Mouse (Mus musculus): ENCODE data around the gene Vmn2r27.

Gene Vmn2r27

DNA sequence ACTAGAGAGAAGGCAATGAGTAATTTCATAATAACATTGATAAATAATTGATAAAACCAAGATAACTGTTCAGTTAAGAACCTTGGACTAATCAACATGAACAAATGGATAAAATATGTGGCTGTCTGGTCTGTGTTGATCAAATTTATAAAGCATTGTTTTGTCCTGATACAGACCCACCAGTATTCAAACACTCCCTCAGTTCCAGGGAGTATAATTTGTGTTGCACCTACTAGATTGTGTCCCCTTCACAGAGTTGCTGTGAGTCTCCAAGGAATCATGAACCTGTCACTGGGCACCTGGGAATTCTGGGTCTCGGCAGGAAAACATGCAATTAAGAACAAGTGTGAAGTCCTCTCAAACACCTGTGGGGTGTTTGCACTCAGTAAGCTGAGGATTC, at the start of gene Vmn2r27:
Vmn2r27 (minus strand) TSS at position 101 of the 400 bp plus-strand sequence.
- DNase-seq (ENCODE audit: low read depth, low spot score): no peak

DNA sequence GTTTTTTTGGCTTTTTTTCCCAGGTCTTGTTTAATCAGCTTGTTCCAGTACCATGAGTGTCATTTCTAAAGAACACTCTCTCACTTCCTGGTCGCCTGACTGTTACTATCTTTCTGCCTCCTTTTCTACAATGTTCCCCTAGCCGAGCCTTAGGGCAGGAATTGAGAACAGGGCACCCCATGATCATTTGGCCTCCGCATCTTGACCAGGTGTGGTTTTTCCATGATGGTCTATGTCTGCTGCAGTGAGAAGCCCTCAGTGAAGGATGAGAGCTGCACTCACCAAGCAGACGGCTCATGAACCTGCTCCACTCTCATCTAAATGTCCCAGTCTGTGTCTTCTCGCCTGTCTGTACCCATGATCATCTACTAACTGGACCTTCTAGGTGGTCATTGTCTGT, 46.6 kb upstream of the Vmn2r27 start:
- no peak for DNase-seq (ENCODE audit: low read depth, low spot score)

- no peak for DNase-seq (ENCODE audit: low read depth, low spot score)
These were observed 46.0 kb upstream of the Vmn2r27 start for GRCm38 (mm10) chr6:124277641-124278040.

- no peak for DNase-seq (ENCODE audit: low read depth, low spot score)
These were observed 41.7 kb upstream of the Vmn2r27 start for GRCm38 (mm10) chr6:124273231-124273880.

- peak; percentile 89 for DNase-seq (ENCODE audit: low read depth, low spot score)
These were observed 31.0 kb upstream of the Vmn2r27 start for GRCm38 (mm10) chr6:124262696-124263095.

GRCm38 (mm10) chr6:124260198-124260931, 28.7 kb upstream of the Vmn2r27 start:
- peak; percentile 86 for DNase-seq (ENCODE audit: low read depth, low spot score)

DNA sequence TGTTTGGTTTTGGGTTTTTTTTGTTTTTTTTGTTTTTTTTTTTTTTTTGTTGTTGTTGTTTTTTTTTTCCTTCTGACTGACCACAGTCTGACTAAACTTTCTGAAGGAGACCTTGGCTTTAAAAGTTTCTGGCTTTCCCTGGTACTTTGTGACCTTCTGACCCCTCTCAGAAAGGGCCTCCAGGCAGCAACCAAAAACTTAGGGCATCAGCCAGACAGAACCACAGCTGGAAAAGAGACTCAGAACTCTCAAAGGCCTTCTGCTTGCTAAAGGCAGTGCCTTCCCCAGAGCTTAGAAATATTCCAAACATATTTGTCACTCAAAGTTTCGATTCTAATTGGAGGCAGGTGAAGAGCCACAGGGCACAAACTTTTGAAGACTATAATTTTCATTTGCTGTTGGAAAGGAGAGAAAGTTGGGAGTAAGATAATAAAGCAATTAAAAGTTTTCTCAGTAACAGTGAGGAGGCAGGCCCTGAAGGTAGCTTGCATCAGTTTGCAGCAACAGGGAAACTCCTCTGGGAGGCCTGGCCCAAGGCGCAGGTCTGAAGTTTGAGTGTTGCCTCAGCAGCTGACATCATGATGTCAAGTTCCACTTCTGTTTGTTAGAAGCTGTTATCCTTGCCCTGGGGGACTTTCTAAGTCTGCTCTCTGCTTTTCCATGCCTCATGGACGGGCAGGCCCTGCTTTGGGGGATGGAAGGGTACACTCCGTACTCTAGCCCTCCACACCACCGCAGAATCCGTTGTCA, 24.2 kb upstream of the Vmn2r27 start:
- peak; percentile 77 for DNase-seq (ENCODE audit: low read depth, low spot score)

- DNase-seq (ENCODE audit: low read depth, low spot score): no peak
These were observed 29.5 kb downstream of the Vmn2r27 start for GRCm38 (mm10) chr6:124202116-124202515.

DNA sequence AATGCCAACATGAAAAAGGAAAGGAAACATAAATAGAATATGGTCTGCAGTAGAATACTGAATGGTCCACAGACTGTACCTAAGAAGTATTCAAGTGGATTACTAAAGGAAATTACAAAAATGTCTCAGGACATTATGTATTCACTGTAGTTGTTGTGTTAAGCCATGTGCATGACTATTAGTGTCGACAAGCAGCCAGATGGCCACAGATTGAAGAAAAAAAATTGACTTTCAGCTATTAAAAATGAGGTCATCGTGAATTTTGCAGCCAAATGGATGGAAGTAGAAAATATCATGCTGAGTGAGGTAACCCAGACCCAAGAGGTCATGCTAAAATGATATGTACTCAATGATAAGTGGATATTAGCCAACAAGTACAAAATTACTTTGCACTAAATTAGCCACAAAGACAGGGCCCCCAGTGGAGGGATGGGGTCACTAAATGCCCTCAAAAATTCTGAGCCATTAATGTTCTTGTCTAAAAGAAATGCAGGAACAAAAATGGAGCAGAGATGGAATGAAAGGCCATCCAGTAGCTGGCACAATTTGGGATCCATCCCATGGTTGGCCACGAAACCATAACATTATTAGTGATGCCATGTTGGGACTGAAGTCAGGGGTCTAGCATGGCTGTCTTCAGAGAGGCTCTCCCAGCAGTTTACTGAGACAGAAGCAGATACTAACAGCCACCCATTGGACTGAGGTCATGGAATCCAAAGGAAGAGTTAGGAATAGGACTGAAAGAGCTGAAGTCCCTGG, 63.0 kb downstream of the Vmn2r27 start:
- no peak for DNase-seq (ENCODE audit: low read depth, low spot score)

DNA sequence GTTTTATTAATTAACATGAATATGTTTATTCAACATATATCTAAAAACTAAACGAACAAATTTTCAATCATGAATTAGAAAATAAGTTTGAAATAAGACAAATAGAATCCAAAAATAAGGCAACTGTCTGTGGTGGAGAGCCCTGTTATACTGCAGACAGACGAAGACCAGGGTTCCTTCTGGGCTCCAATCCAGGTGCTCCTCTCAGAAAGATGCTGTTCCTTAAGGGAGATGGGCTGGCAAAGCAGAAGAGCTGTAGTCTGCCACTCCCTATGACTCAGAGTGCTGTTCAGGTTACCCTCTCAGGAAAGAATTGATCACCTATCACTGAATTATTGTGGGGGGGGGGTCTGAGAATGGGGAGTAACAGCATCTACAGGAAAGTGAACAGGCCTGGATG, 65.1 kb downstream of the Vmn2r27 start:
- DNase-seq (ENCODE audit: low read depth, low spot score): no peak

GRCm38 (mm10) chr6:124149808-124150207, 81.8 kb downstream of the Vmn2r27 start:
- no peak for DNase-seq (ENCODE audit: low read depth, low spot score)

All from 3T3-L1 (cell line).